Mouse (Mus musculus) hindbrain, embryonic 15.5 days (tissue): Measurements from ENCODE around the gene Gm17490. TPM values are rescaled to one million over a fixed set of nuclear protein-coding genes. Genes with fewer than 3 reads are reported as not detected.
A peak's percentile ranks its signal among the peaks of the same experiment; 100 is the strongest.

ENCODE experiments used
- ATAC-seq: fragments of 200-750 bp; cut with Nextera tagmentation; 2 replicates; pipeline ENCODE4 v1.8.0; 2017; ENCODE audit warnings: low read depth, moderate number of reproducible peaks, moderate TSS enrichment; ENCODE audit not compliant: low FRiP score
- H3K27ac ChIP-seq: fragments of 300-500 bp; sonication (generic); replicated peaks from 2 replicates; pipeline ENCODE4 v1.5.1; 2015; ENCODE audit warnings: mild to moderate bottlenecking, inconsistent platforms
- H3K27me3 ChIP-seq: fragments of 300-500 bp; sonication (generic); 2 replicates; pipeline ENCODE4 v1.6.1; 2015; ENCODE audit warnings: control low read depth, inconsistent platforms
- H3K36me3 ChIP-seq: fragments of 300-500 bp; sonication (generic); 2 replicates; pipeline ENCODE4 v1.6.1; 2015; ENCODE audit warnings: control low read depth, inconsistent platforms
- H3K4me1 ChIP-seq: fragments of 300-500 bp; sonication (generic); replicated peaks from 2 replicates; pipeline ENCODE4 v1.6.1; 2015; ENCODE audit warnings: control low read depth, inconsistent platforms
- H3K4me2 ChIP-seq: fragments of 300-500 bp; sonication (generic); 2 replicates; pipeline ENCODE4 v1.6.1; 2015; ENCODE audit warnings: moderate library complexity, mild to moderate bottlenecking, inconsistent platforms
- H3K4me3 ChIP-seq: fragments of 300-500 bp; sonication (generic); 2 replicates; pipeline ENCODE4 v1.5.1; 2015; ENCODE audit warnings: mild to moderate bottlenecking, inconsistent platforms
- H3K9ac ChIP-seq: fragments of 300-500 bp; sonication (generic); 2 replicates; pipeline ENCODE4 v1.6.1; 2015; ENCODE audit warnings: inconsistent platforms
- H3K9me3 ChIP-seq: fragments of 300-500 bp; sonication (generic); 2 replicates; pipeline ENCODE4 v1.6.1; 2016; ENCODE audit warnings: control low read depth, inconsistent platforms
- WGBS: fragments of 180-500 bp; shearing (Covaris S2); methylation state at CpG from one replicate; pipeline ENCODE4 v1.1.7; 2015; 5-methylcytosine and 5-hydroxymethylcytosine counted together
- polyA plus RNA-seq: library from polyadenylated mRNA; unstranded; fragments of >200 nt; fragmentation: Nextera tagmentation; extraction: Ambion mirVana; gene quantifications from 2 replicates; pipeline ENCODE4 v1.2.1, GENCODE M21; 2015

The Gm17490 gene
- polyA plus RNA-seq = not detected in 2 replicates

DNA sequence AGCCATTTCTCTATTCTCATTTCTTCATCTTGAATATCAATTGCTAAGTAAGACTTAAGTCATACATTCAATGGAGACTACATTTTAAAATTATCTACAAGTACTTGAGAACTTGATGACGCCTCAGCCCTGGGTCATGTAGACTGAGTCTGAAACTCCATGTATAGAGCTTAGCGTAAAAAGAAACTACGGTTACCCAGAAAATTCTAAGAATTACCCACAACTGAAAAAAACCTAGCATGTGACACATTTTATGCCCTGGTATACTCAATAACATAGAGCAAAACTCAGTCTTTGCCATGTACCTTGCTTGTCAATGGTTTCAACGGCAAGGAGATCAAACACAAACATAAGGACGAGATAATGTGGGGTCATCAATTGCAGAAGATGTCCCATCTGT lies at the start of gene Gm17490:
Gene Gm17490, minus strand, starts transcription at position 375 of the 400 bp plus-strand sequence.
- H3K36me3 ChIP-seq = no peaks in the 10 kb centered on the region
- WGBS = 96% methylated on average over 5 of the region's 5 CpGs
- H3K9me3 ChIP-seq = no peaks in the 10 kb centered on the region
- no peak within 1 kb of the TSS for H3K9ac ChIP-seq
- H3K4me2 ChIP-seq = no peak within 1 kb of the TSS
- no peaks in the 10 kb centered on the region for H3K27me3 ChIP-seq
- H3K4me1 ChIP-seq = no peaks in the 10 kb centered on the region
- H3K27ac ChIP-seq = no peak within 1 kb of the TSS
- no peak for ATAC-seq
- no peak within 1 kb of the TSS for H3K4me3 ChIP-seq

DNA sequence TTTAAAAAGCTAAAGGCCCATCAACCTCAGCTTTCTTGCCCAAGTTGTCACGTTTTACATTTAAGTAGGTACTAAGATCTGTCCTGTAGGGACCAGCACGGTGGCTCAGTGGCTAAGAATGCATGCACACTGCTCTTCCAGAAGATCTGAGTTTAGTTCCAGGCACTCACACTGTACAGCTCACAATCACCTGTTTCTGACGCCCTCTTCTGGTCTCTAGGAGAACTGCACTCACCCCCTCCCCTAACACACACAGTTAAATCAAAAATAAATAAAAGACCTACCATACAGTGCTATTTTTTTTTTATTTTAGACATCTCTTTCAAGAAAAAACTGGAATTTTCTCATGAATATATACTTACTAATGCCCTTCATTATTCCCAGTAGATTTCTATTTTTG lies 46.1 kb upstream of the Gm17490 start:
- no peak overlapping the region for H3K4me2 ChIP-seq
- H3K4me3 ChIP-seq = no peak overlapping the region
- no peaks in the 10 kb centered on the region for H3K36me3 ChIP-seq
- H3K27ac ChIP-seq = no peak overlapping the region
- WGBS = 21% methylated on average over 3 of the region's 3 CpGs
- ATAC-seq = no peak
- H3K9me3 ChIP-seq = no peaks in the 10 kb centered on the region
- H3K27me3 ChIP-seq = no peaks in the 10 kb centered on the region
- no peaks in the 10 kb centered on the region for H3K4me1 ChIP-seq
- no peak overlapping the region for H3K9ac ChIP-seq

DNA sequence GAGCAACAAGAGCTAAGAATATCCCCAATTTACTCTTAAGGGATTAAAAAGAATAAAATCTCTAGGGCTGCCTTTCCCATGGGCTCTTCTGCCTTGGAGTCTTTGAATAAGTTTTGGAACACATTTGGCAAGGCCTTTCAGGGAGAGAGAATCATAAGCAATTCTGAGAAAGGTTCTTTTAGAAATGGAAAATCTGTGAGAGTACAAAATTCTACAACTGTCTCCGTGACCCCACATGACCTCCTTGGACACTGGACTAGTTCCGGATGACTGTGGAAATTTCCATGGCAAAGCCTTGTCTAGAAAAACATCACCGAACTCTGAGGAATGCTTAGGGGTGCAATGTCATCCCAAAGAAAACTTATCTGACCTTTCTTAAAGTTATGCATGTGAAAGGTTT lies 39.3 kb upstream of the Gm17490 start:
- 92% methylated on average over 3 of the region's 3 CpGs for WGBS
- Histone ChIP-seq H3K4me2 (no peak overlapping the region), H3K9ac (no peak overlapping the region), H3K27me3 (no peaks in the 10 kb centered on the region), H3K36me3 (no peaks in the 10 kb centered on the region), H3K27ac (no peak overlapping the region), H3K9me3 (no peaks in the 10 kb centered on the region), H3K4me1 (0 out of 2 replicates have a peak, but pooled peaks cover 4% of the 10 kb centered on the region), H3K4me3 (no peak overlapping the region)
- ATAC-seq = no peak

DNA sequence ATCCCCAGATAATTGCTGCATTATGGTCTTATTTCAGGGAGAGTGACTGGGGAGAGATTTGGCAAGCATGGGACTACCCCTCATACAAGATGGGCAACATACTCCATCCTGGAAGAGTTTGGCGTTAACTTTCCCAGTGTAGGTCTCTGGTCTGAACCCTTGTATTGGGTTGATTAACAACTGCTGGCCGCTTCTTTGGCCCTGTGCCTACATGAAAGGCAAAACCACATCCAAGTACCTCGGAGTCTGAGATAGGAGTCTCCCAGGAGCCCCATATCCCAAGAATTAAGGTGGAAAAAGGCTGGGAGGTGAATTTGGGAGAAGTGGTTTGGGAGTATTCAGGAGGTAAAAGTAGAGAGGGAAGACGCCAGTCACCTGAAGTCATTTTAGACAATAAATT lies 38.7 kb upstream of the Gm17490 start:
- Histone ChIP-seq H3K27me3 (no peaks in the 10 kb centered on the region), H3K9me3 (no peaks in the 10 kb centered on the region), H3K36me3 (no peaks in the 10 kb centered on the region), H3K27ac (no peak overlapping the region), H3K4me3 (no peak overlapping the region), H3K4me2 (peak overlapping the region; percentile 50; the same call in 1 of the 2 replicates), H3K4me1 (0 out of 2 replicates have a peak, but pooled peaks cover 4% of the 10 kb centered on the region), H3K9ac (no peak overlapping the region)
- no peak for ATAC-seq
- WGBS = 91% methylated on average over 4 of the region's 4 CpGs

DNA sequence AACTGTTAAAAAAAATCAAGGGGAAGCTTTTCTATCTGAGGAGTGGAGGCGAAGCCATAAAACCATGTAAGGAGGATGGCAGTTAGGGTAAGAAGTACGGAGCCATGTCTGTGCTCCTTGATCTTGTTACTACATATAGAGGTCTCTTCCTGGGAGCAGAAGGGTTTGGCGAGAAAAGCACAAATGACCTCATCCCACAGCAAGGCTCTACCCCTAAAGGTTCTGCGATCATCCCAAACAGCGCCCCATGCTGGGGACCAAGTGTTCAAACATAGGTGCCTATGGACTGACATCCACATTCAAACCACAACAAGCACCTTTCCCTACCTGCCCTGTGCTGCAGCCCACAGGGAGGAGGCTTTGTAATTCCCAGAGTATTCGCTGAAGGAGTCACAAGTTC lies 38.3 kb upstream of the Gm17490 start:
- Histone ChIP-seq H3K4me2 (peak overlapping the region; percentile 50), H3K4me3 (peak overlapping the region; percentile 26), H3K27me3 (no peaks in the 10 kb centered on the region), H3K9me3 (no peaks in the 10 kb centered on the region), H3K36me3 (no peaks in the 10 kb centered on the region), H3K9ac (no peak overlapping the region; the same call in 1 of the 2 replicates), H3K4me1 (0 out of 2 replicates have a peak, but pooled peaks cover 4% of the 10 kb centered on the region), H3K27ac (no peak overlapping the region)
- whole genome bisulfite sequencing = 49% methylated on average over 6 of the region's 6 CpGs
- peak; percentile 86 for ATAC-seq

DNA sequence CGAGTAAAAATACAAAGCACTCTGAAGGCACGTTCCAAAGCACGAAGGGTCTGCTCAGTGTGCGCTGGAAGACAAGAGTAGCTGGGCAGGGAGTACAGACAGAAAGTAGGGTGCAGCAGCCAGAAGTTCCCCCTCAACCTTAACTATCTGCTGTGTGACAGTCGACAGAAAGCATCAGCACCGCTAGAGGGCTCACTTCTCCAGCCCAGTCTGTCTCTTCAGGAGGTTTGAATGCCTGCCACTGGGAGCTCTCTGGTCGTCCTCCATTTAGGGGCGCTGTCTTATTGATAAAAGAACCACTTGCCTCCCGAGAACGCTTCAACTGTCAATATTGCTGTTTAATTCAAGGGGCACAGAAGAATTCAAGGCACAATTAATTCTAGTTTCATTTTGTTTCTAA lies 37.9 kb upstream of the Gm17490 start:
- H3K4me2 ChIP-seq = peak overlapping the region; percentile 50
- 0 out of 2 replicates have a peak, but pooled peaks cover 4% of the 10 kb centered on the region for H3K4me1 ChIP-seq
- 3% methylated on average over 10 of the region's 10 CpGs for WGBS
- H3K36me3 ChIP-seq = no peaks in the 10 kb centered on the region
- H3K27me3 ChIP-seq = no peaks in the 10 kb centered on the region
- peak overlapping the region; percentile 26 for H3K4me3 ChIP-seq
- no peak overlapping the region for H3K27ac ChIP-seq
- no peaks in the 10 kb centered on the region for H3K9me3 ChIP-seq
- ATAC-seq = peak; percentile 94
- H3K9ac ChIP-seq = no peak overlapping the region; the same call in 1 of the 2 replicates

DNA sequence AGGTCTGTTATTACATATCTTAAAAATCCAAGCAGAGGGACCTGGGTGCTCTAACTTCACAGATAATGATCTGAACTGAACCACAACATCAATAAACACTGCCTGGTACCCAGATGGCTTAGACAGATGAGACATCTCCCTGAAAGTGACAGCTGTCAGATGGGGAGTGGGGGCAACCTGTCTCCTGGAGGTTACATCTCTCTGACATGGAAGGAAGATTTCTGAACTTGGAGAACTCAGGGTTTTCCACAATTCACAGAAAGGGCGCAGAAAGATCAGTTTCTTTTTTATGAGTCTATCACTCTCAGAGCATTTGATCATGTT lies 36.8 kb upstream of the Gm17490 start:
- H3K27me3 ChIP-seq = no peaks in the 10 kb centered on the region
- H3K9me3 ChIP-seq = no peaks in the 10 kb centered on the region
- H3K4me3 ChIP-seq = no peak overlapping the region
- no peak overlapping the region for H3K27ac ChIP-seq
- no peak overlapping the region for H3K4me2 ChIP-seq
- 0 out of 2 replicates have a peak, but pooled peaks cover 4% of the 10 kb centered on the region for H3K4me1 ChIP-seq
- WGBS = 96% methylated on average over 1 of the region's 1 CpGs
- no peak for ATAC-seq
- H3K9ac ChIP-seq = no peak overlapping the region
- no peaks in the 10 kb centered on the region for H3K36me3 ChIP-seq

DNA sequence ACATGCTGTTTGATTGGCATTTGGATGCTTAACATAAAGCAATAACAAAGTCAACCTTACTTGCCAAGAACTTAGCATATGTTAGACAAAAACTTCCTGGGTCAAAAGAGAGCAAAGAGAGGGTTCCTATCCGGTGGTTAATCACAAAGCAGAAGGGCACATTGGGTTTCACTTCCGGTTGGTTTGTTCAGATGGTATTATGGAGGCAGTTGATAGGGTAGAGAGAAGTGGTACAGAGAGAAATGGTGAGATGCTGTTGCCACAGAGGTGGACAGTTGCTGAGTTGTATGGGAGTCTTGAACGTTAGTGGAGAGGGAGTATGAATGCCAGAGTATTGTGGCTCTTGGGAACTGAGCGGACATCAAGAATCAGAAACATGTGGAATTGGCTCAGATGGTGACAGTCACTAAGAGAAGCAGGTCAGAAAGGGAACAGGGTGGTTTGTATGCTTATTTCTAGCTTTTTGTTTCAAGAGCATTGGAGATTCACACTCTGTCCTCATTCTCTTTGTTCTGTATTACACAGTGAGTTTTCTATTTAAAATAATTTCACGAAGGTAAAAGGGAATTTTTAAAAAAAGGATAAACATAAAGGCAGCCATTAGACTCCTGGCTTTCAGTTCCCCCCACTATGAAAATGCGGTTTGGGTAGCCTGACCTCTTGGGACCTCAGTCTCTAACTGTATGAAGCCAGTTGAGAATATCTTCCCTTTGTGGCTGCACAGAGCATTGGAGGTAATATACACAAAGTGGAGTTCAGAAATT lies 36.3 kb upstream of the Gm17490 start:
- 89% methylated on average over 6 of the region's 6 CpGs for WGBS
- no peak for ATAC-seq
- no peaks in the 10 kb centered on the region for H3K9me3 ChIP-seq
- H3K9ac ChIP-seq = no peak overlapping the region
- H3K4me3 ChIP-seq = no peak overlapping the region
- H3K4me1 ChIP-seq = 0 out of 2 replicates have a peak, but pooled peaks cover 4% of the 10 kb centered on the region
- H3K27me3 ChIP-seq = no peaks in the 10 kb centered on the region
- no peak overlapping the region for H3K27ac ChIP-seq
- no peak overlapping the region for H3K4me2 ChIP-seq
- H3K36me3 ChIP-seq = no peaks in the 10 kb centered on the region

DNA sequence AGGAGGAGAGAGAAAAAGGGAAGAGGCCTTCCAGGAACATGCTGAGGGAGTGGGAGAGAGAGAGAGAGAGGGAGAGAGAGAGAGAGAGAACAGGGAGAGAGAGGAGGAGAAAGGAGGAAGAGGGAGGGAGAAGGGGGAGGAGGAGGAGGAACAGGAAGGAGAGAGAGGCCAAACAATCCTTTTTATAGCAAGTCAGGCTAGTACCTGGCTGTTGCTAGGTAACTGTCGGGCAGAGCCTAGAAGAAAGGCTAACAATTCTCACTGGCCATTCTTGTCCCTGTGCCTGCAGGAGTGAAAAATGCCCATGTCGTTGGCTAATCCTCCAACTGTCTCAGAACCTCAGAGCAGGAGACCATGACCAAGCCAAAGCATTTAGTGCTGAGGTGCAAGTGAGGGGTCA lies 33.2 kb upstream of the Gm17490 start:
- H3K27ac ChIP-seq = no peak overlapping the region
- no peak overlapping the region for H3K4me3 ChIP-seq
- H3K9me3 ChIP-seq = no peaks in the 10 kb centered on the region
- peak; percentile 68; the same call in 1 of the 2 replicates for ATAC-seq
- no peak overlapping the region for H3K9ac ChIP-seq
- no peaks in the 10 kb centered on the region for H3K36me3 ChIP-seq
- H3K4me2 ChIP-seq = no peak overlapping the region
- no peaks in the 10 kb centered on the region for H3K27me3 ChIP-seq
- 0 out of 2 replicates have a peak, but pooled peaks cover 1% of the 10 kb centered on the region for H3K4me1 ChIP-seq
- WGBS = 17% methylated on average over 2 of the region's 2 CpGs

DNA sequence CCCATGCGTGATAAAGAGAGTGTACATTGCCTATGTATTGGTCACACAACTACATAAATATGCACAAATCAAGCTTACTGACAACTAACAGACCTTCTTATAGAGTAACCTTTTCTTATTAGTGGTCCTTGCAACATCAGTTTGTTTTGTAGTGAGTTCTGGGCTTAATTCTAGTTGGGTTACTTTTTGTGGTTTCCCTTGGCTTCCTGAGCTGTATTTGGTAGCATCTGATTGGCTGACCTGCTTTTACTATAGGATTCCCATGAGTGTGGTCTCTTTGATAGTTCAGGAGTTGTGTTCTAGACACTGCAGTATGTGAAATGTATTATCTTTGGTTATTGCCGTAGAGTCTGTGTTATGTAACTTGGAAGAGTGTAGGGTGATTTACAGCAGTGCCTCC lies 31.5 kb upstream of the Gm17490 start:
- H3K36me3 ChIP-seq = no peaks in the 10 kb centered on the region
- no peak overlapping the region for H3K4me2 ChIP-seq
- 94% methylated on average over 2 of the region's 2 CpGs for WGBS
- no peaks in the 10 kb centered on the region for H3K9me3 ChIP-seq
- H3K27me3 ChIP-seq = no peaks in the 10 kb centered on the region
- ATAC-seq = no peak
- no peak overlapping the region for H3K9ac ChIP-seq
- no peak overlapping the region for H3K4me3 ChIP-seq
- H3K4me1 ChIP-seq = no peaks in the 10 kb centered on the region
- H3K27ac ChIP-seq = no peak overlapping the region

DNA sequence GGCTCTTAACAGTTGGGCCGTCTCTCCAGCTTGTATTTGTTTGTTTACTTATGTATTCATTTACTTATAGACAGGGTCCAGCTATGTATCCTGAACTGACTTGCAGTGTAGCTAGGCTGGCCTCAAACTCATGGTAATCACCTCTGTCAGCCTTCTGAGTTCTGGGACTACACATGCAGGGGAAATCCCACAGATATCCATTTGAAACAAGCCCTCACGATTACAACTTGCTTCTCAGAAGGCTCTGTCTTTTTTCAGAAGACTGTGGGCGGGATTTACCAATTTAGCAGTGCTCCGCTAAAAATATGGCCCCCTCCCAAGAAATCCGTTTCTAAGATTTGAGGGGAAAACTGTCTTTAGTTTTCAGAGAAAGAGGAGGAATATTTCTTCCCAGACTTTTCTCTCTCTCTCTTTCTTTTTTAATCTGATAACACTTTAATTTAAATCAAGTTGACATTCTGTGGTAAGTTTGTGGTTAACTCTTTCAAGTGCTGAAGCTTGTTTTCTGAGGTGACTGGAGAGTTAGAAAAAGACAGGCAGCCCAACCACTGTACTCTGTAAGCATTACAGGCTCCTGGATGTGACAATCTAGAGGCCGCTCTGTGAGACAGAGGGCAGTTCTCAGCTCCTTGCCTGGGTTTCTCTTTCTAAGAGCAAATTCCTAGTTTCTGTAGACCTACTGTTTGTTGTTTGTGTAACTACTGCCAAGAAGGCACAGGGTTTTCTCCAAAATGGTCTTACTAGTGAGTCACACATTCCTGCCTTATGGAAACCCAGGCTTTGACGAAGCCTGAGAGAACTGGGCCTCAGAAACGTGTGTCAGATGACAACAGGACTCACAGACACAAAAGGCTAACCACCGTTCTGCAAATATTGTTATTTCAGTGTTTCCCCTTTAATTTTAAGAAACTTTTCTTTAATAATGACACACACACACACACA lies 29.2 kb upstream of the Gm17490 start:
- Histone ChIP-seq H3K9ac (no peak overlapping the region), H3K4me3 (no peak overlapping the region), H3K4me1 (no peaks in the 10 kb centered on the region), H3K27ac (no peak overlapping the region), H3K36me3 (no peaks in the 10 kb centered on the region), H3K9me3 (no peaks in the 10 kb centered on the region), H3K27me3 (no peaks in the 10 kb centered on the region), H3K4me2 (no peak overlapping the region)
- 76% methylated on average over 9 of the region's 9 CpGs for WGBS
- no peak for ATAC-seq

DNA sequence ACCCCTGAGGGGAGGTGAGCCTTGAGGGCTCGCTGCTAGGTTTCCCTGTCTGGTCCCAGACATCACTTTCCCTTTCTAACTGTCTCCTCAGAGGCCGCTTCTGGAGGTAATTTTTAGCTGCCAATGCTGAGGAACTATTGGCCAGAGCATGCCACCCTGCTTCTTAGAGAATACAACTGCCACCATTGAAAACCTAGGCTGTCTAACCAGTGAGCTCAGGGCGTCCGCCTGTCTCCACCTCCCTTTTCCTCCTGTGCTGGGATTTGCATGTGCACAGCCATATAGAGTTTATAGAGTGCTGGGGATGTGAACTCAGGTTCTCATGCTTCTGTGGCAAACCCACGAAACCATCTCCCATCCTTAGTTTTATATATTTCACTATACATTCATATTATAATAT lies 27.7 kb upstream of the Gm17490 start:
- ATAC-seq = no peak
- H3K27me3 ChIP-seq = no peaks in the 10 kb centered on the region
- H3K27ac ChIP-seq = no peak overlapping the region
- no peak overlapping the region for H3K9ac ChIP-seq
- WGBS = 77% methylated on average over 5 of the region's 5 CpGs
- no peaks in the 10 kb centered on the region for H3K4me1 ChIP-seq
- no peak overlapping the region for H3K4me2 ChIP-seq
- H3K4me3 ChIP-seq = no peak overlapping the region
- H3K9me3 ChIP-seq = no peaks in the 10 kb centered on the region
- no peaks in the 10 kb centered on the region for H3K36me3 ChIP-seq
